Mouse (Mus musculus) ES-E14 (cell line): ENCODE data around the gene Iqsec1. TPM values are rescaled to one million over a fixed set of nuclear protein-coding genes. Genes with fewer than 3 reads are reported as not detected.
A peak's percentile ranks its signal among the peaks of the same experiment; 100 is the strongest.

ENCODE experiments used
- DNase-seq: peaks from one replicate; pipeline ENCODE4 v3.0.0-alpha.2; 2013; ENCODE audit warnings: low read depth, low spot score
- H3K27ac ChIP-seq: 2 replicates; pipeline ENCODE4 v1.5.1; 2012; ENCODE audit warnings: low read depth, mild to moderate bottlenecking, low read length, moderate library complexity, mixed read lengths; ENCODE audit not compliant: poor library complexity, insufficient read depth, severe bottlenecking
- H3K36me3 ChIP-seq: 2 replicates; pipeline ENCODE4 v1.6.1; 2012; ENCODE audit warnings: mild to moderate bottlenecking, low read length, moderate library complexity, mixed read lengths; ENCODE audit not compliant: control insufficient read depth, poor library complexity, insufficient read depth, severe bottlenecking
- H3K4me1 ChIP-seq, 2 experiments: fragments of 150-350 bp in 1 of 2; sonication (generic) in 1 of 2; 2 replicates each; pipeline ENCODE4 v1.6.1; 2012; ENCODE audit warnings: low read length in 2 of 2, mild to moderate bottlenecking in 1 of 2, mixed read lengths in 1 of 2; ENCODE audit not compliant: control insufficient read depth in 2 of 2, insufficient read depth in 2 of 2, poor library complexity in 1 of 2
- H3K4me3 ChIP-seq, 2 experiments: fragments of 150-350 bp in 1 of 2; sonication (generic) in 1 of 2; 2 replicates each; pipeline ENCODE4 v1.5.1; 2012; ENCODE audit warnings: low read length in 2 of 2, low read depth in 1 of 2, mild to moderate bottlenecking in 1 of 2, mixed read lengths in 1 of 2; ENCODE audit not compliant: insufficient read depth in 1 of 2, poor library complexity in 1 of 2, severe bottlenecking in 1 of 2
- H3K9ac ChIP-seq: 2 replicates; pipeline ENCODE4 v1.6.1; 2012; ENCODE audit warnings: low read depth, mild to moderate bottlenecking, low read length, mixed read lengths; ENCODE audit not compliant: poor library complexity, insufficient read depth, severe bottlenecking
- H3K9me3 ChIP-seq: fragments of 150-350 bp; sonication (generic); 2 replicates; pipeline ENCODE4 v1.6.1; 2012; ENCODE audit warnings: low read depth, mild to moderate bottlenecking, low read length; ENCODE audit not compliant: control insufficient read depth, insufficient read depth
- CHD2 ChIP-seq: IDR thresholded peaks from 2 replicates; pipeline ENCODE4 v1.6.1; 2014; ENCODE audit warnings: mild to moderate bottlenecking, low read depth, low read length, inconsistent platforms
- HCFC1 ChIP-seq: IDR thresholded peaks from 2 replicates; pipeline ENCODE4 v1.6.1; 2012; ENCODE audit warnings: low read length, inconsistent platforms, borderline replicate concordance; ENCODE audit not compliant: insufficient read depth
- MAFK ChIP-seq: IDR thresholded peaks from 2 replicates; pipeline ENCODE4 v1.6.1; 2014; ENCODE audit warnings: mild to moderate bottlenecking, low read depth, low read length, inconsistent platforms; ENCODE audit not compliant: insufficient read depth
- ZC3H11A ChIP-seq: IDR thresholded peaks from 2 replicates; pipeline ENCODE4 v1.6.1; 2012; ENCODE audit warnings: low read depth, mild to moderate bottlenecking, inconsistent platforms, low read length, borderline replicate concordance
- ZNF384 ChIP-seq: IDR thresholded peaks from 2 replicates; pipeline ENCODE4 v1.6.1; 2012; ENCODE audit warnings: low read depth, low read length, inconsistent platforms
- in situ Hi-C, 2 experiments: fragments of 600-800 bp; cut with MboI; formaldehyde crosslinking; loops; one replicate each; pipeline ENCODE4 v1.15.1; 2025; ENCODE audit warnings: low sequenced_read_pairs in 2 of 2, inconsistent platforms in 1 of 2; ENCODE audit not compliant: unreplicated experiment in 2 of 2
- total RNA-seq: library from RNA; depleted of rRNA; stranded (reverse); fragments of 300-350 nt; gene quantifications from 2 replicates; pipeline ENCODE4 v1.2.3, GENCODE M21; 2012

Gene Iqsec1
- total RNA-seq, 1 experiment, result 18.8 TPM

- DNase-seq, result no peak
- TF ChIP-seq CHD2 (no peak), HCFC1 (no peak), MAFK (no peak), ZNF384 (no peak), ZC3H11A (no peak)
- H3K27ac ChIP-seq, result no peak overlapping the region
- H3K36me3 ChIP-seq, result no peaks in the 10 kb centered on the region
- in situ Hi-C loops, result no loop called here
- no peak overlapping the region for H3K4me3 ChIP-seq
- no peak overlapping the region for H3K9ac ChIP-seq
- peaks cover 2 to 7% of the 10 kb centered on the region in 2 experiments; a peak in 1 of 4 replicates for H3K4me1 ChIP-seq
- no peaks in the 10 kb centered on the region for H3K9me3 ChIP-seq
These were observed 220.6 kb downstream of the Iqsec1 start for GRCm38 (mm10) chr6:90767874-90768273.

GRCm38 (mm10) chr6:90764753-90765152 is 223.7 kb downstream of the Iqsec1 start:
- H3K9me3 ChIP-seq, result no peaks in the 10 kb centered on the region
- no peak overlapping the region for H3K4me3 ChIP-seq
- H3K27ac ChIP-seq, result no peak overlapping the region
- H3K9ac ChIP-seq, result no peak overlapping the region
- no peaks in the 10 kb centered on the region for H3K36me3 ChIP-seq
- in situ Hi-C loops, result no loop called here
- H3K4me1 ChIP-seq, result peaks cover 2 to 14% of the 10 kb centered on the region in 2 experiments; a peak in 1 of 4 replicates
- TF ChIP-seq CHD2 (no peak), ZC3H11A (no peak)
- DNase-seq, result no peak

- in situ Hi-C loops, result no loop called here
- TF ChIP-seq HCFC1, result no peak
- TF ChIP-seq ZC3H11A, result no peak
- TF ChIP-seq MAFK, result no peak
- no peak for TF ChIP-seq CHD2
- TF ChIP-seq ZNF384, result no peak
- H3K9ac ChIP-seq, result peak overlapping the region; percentile 65
These were observed 224.4 kb downstream of the Iqsec1 start for GRCm38 (mm10) chr6:90763959-90764591.

GRCm38 (mm10) chr6:90763295-90763694 is 225.2 kb downstream of the Iqsec1 start:
- no peak overlapping the region for H3K9ac ChIP-seq
- H3K36me3 ChIP-seq, result no peaks in the 10 kb centered on the region
- H3K4me3 ChIP-seq, result no peak overlapping the region; a peak in 1 of 4 replicates
- no peak for DNase-seq
- in situ Hi-C loops, result no loop called here
- H3K4me1 ChIP-seq, result peaks cover 2 to 14% of the 10 kb centered on the region in 2 experiments; a peak in 1 of 4 replicates
- H3K27ac ChIP-seq, result no peak overlapping the region
- H3K9me3 ChIP-seq, result no peaks in the 10 kb centered on the region
- TF ChIP-seq ZNF384 (no peak), CHD2 (no peak), HCFC1 (no peak), ZC3H11A (no peak), MAFK (no peak)

More at GRCm38 (mm10) chr6:90763959-90764591, 224.4 kb downstream of the Iqsec1 start:
- H3K27ac ChIP-seq, result no peak overlapping the region
- H3K9me3 ChIP-seq, result no peaks in the 10 kb centered on the region
- peak overlapping the region; percentile 52 to 61 for H3K4me3 ChIP-seq
- H3K4me1 ChIP-seq, result peaks cover 2 to 14% of the 10 kb centered on the region in 2 experiments; a peak in 1 of 4 replicates
- peak; percentile 15 for DNase-seq
- no peaks in the 10 kb centered on the region for H3K36me3 ChIP-seq
